In the genomic region with DNA sequence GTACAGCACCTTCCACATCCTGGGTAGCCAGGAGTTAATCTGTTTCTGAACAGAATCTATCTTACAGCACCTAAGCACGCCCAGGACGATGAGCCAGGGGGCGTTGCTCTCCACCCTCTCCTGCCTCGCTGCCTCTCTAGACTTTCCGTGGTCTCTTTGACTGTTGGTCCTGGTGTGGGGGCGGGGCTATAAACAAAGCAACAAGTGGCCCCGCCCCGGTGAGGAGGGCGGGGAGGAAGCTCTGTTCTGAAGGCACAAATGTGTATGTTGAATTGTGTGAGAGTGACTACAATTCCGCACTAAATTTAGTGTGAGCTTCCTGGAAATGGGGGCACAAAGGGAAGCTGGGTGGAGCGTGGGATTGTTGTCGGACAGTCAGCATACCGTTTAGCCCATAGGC, we compare ENCODE assay signal across 7 mouse cellular contexts. TPM values are rescaled to one million over a fixed set of nuclear protein-coding genes. Genes with fewer than 3 reads are reported as not detected.
DNase-seq lines count a peak whose midpoint lies in the region; ATAC-seq and TF ChIP-seq lines count a peak whose summit lies in the region.

No protein-coding gene starts in this region.

- H3K4me2 ChIP-seq in intestine, postnatal 0 days (replicated peaks; ENCODE audit: low read depth) = peak overlapping the region; percentile 64
- peak overlapping the region; percentile 48 for H3K4me2 ChIP-seq in lung, embryonic 14.5 days

- peak; percentile 66 for TF ChIP-seq CTCF in intestine, postnatal 0 days (IDR thresholded peaks at IDR 0.05; ENCODE audit: low read depth)
- peak; percentile 43 for TF ChIP-seq CTCF in lung, embryonic 14.5 days (IDR thresholded peaks at IDR 0.05; ENCODE audit: low read depth)

- H3K27ac ChIP-seq in brown adipose tissue, adult 24 weeks (replicated peaks; ENCODE audit: low read depth, low read length) = peak overlapping the region; percentile 84
- H3K27ac ChIP-seq in intestine, postnatal 0 days (ENCODE audit: low read depth, low read length) = no peak overlapping the region
- no peak overlapping the region for H3K27ac ChIP-seq in lung, embryonic 14.5 days (ENCODE audit: low read depth)

- no peaks in the 10 kb centered on the region for H3K27me3 ChIP-seq in intestine, postnatal 0 days (replicated peaks; ENCODE audit: control insufficient read depth, insufficient read depth, low read length)
- no peaks in the 10 kb centered on the region for H3K27me3 ChIP-seq in lung, embryonic 14.5 days (ENCODE audit: insufficient read depth, low read length)

- peak; percentile 73 for ATAC-seq in intestine, postnatal 0 days
- ATAC-seq in lung, embryonic 14.5 days (ENCODE audit: insufficient read depth) = peak; percentile 88
- peak; percentile 92 for ATAC-seq in neutrophil, adult 5-6 weeks (ENCODE audit: extremely low read depth, insufficient number of reproducible peaks, low FRiP score, poor library complexity, severe bottlenecking)

- no peaks in the 10 kb centered on the region for H3K9me3 ChIP-seq in intestine, postnatal 0 days (ENCODE audit: control insufficient read depth)
- no peaks in the 10 kb centered on the region for H3K9me3 ChIP-seq in lung, embryonic 14.5 days (ENCODE audit: low read depth, low read length)

- H3K9ac ChIP-seq in intestine, postnatal 0 days (ENCODE audit: low read depth, low read length) = no peak overlapping the region
- H3K9ac ChIP-seq in lung, embryonic 14.5 days = 0 out of 2 replicates have a peak overlapping the region, but pooled peaks have one; percentile 5

- DNase-seq in MEL-GATA-1-ER (ENCODE audit: extremely low read depth, low read depth) = peak; percentile 62
- DNase-seq in heart, adult 18-20 months = peak; percentile 74 to 83
- DNase-seq in lung, embryonic 14.5 days = peak; percentile 91
- peak; percentile 24 for DNase-seq in urinary bladder, postnatal 25 days (ENCODE audit: low spot score)

- peaks cover 13% of the 10 kb centered on the region for H3K4me1 ChIP-seq in brown adipose tissue, adult 24 weeks (ENCODE audit: control insufficient read depth, insufficient read depth, insufficient read length, low read length)
- H3K4me1 ChIP-seq in intestine, postnatal 0 days (replicated peaks; ENCODE audit: control insufficient read depth, insufficient read depth, low read length) = no peaks in the 10 kb centered on the region
- peaks cover 5% of the 10 kb centered on the region; the same call in 1 of the 2 replicates for H3K4me1 ChIP-seq in lung, embryonic 14.5 days (ENCODE audit: insufficient read depth)

- H3K4me3 ChIP-seq in brown adipose tissue, adult 24 weeks (ENCODE audit: insufficient read depth, low read depth, low read length) = 0 out of 2 replicates have a peak overlapping the region, but pooled peaks have one; percentile 15
- peak overlapping the region; percentile 26 for H3K4me3 ChIP-seq in intestine, postnatal 0 days (ENCODE audit: low read depth, low read length)
- H3K4me3 ChIP-seq in lung, embryonic 14.5 days (ENCODE audit: low read depth, low read length) = peak overlapping the region; percentile 23

- 0 out of 2 replicates have a peak, but pooled peaks cover 5% of the 10 kb centered on the region for H3K36me3 ChIP-seq in intestine, postnatal 0 days (ENCODE audit: control insufficient read depth, insufficient read depth)
- H3K36me3 ChIP-seq in lung, embryonic 14.5 days (ENCODE audit: insufficient read depth) = peaks cover 21% of the 10 kb centered on the region

- WGBS in intestine, postnatal 0 days = 7% methylated on average over 13 of the region's 13 CpGs
- 7% methylated on average over 13 of the region's 13 CpGs for WGBS in lung, embryonic 14.5 days

RNA-seq across cellular contexts. Expression of gene Heg1, which starts 30.1 kb away (rescaled TPM):
- 23.0 and 34.7 TPM in 2 replicates for polyA plus RNA-seq in brown adipose tissue, adult 24 weeks (2012; ENCODE audit: insufficient read depth, insufficient read length, missing spikeins)
- 100 to 1,000 TPM; 104 to 113 TPM for total RNA-seq in heart, adult 18-20 months (2021)
- polyA plus RNA-seq in intestine, postnatal 0 days (2015; fragmentation: Nextera tagmentation; extraction: Ambion mirVana) = 11.6 and 13.0 TPM in 2 replicates
- 24.4 and 25.4 TPM in 2 replicates for polyA plus RNA-seq in lung, embryonic 14.5 days (2014; fragmentation: Nextera tagmentation; extraction: Ambion mirVana)
- 38.1 and 42.1 TPM in 2 replicates for total RNA-seq in neutrophil, adult 5-6 weeks (2017)

Comparison
In these comparisons a context has a peak if more than half of its experiments do, and no peak if none do; other contexts are left out.
1. DNase-seq: peak in every context shown above with its lines; median percentile 91 in lung, embryonic 14.5 days; 78 in heart, adult 18-20 months; 62 in MEL-GATA-1-ER; 24 in urinary bladder, postnatal 25 days.